In genomic region chr2:164760059-164760833, GRCm38 (mm10) we compare ENCODE assay signal across 21 mouse cellular contexts. TPM values are rescaled to one million over a fixed set of nuclear protein-coding genes. Genes with fewer than 3 reads are reported as not detected.
A peak's percentile ranks its signal among the peaks of the same experiment; 100 is the strongest.
DNase-seq lines count a peak whose midpoint lies in the region; ATAC-seq and TF ChIP-seq lines count a peak whose summit lies in the region.
"Had no signal": no experiment of that assay in that cellular context is flagged by ENCODE, and none has a peak within 500 bp of the region (broad histone marks: within the 10 kb centered on the region; RNA-seq: fewer than 3 reads in every experiment).

No protein-coding gene starts in this region.

- H3K9me3 ChIP-seq in heart, embryonic 16.5 days (replicated peaks; ENCODE audit: control insufficient read depth, low read length): no peaks in the 10 kb centered on the region
- H3K9me3 ChIP-seq: embryonic facial prominence, embryonic 10.5 days; hindbrain, embryonic 15.5 days; lung, embryonic 15.5 days; megakaryocyte, embryonic 14.5 days had no signal

- H3K4me1 ChIP-seq in heart, embryonic 16.5 days (ENCODE audit: control insufficient read depth, insufficient read depth, low read length): peaks cover 11% of the 10 kb centered on the region
- no peaks in the 10 kb centered on the region; the same call in 1 of the 2 replicates for H3K4me1 ChIP-seq in heart, adult 2 months (ENCODE audit: control insufficient read depth, insufficient read depth, low read length)
- H3K4me1 ChIP-seq in bone marrow, adult 2 months (ENCODE audit: control insufficient read depth, insufficient read depth, low read length): peaks cover 6% of the 10 kb centered on the region; the same call in 1 of the 2 replicates
- no peaks in the 10 kb centered on the region for H3K4me1 ChIP-seq in liver, adult 2 months (ENCODE audit: control insufficient read depth, insufficient read depth, low read length)
- H3K4me1 ChIP-seq: embryonic facial prominence, embryonic 10.5 days; hindbrain, embryonic 15.5 days; lung, embryonic 15.5 days had no signal

- 79% methylated on average over 4 of the region's 4 CpGs for WGBS in heart, embryonic 16.5 days
- 64% methylated on average over 4 of the region's 4 CpGs for WGBS in heart, adult 2 months
- 44% methylated on average over 4 of the region's 4 CpGs for WGBS in bone marrow, adult 2 months
- 68% methylated on average over 4 of the region's 4 CpGs for WGBS in liver, adult 2 months

- no peak for TF ChIP-seq CTCF in heart, adult 2 months (IDR thresholded peaks at IDR 0.05)
- TF ChIP-seq CTCF in bone marrow, adult 2 months (IDR thresholded peaks at IDR 0.05; ENCODE audit: control insufficient read depth, insufficient read depth, low read length): no peak
- TF ChIP-seq CTCF in liver, adult 2 months (IDR thresholded peaks at IDR 0.05; ENCODE audit: low read depth, low read length): no peak

- no peak overlapping the region for H3K4me2 ChIP-seq in heart, embryonic 16.5 days (ENCODE audit: low read depth, low read length)
- H3K4me2 ChIP-seq: hindbrain, embryonic 15.5 days; lung, embryonic 15.5 days had no signal

- no peak for TF ChIP-seq POLR2A in heart, adult 2 months (IDR thresholded peaks at IDR 0.05; ENCODE audit: insufficient read depth, low read depth, low read length)
- no peak for TF ChIP-seq POLR2A in bone marrow, adult 2 months (IDR thresholded peaks at IDR 0.05; ENCODE audit: borderline replicate concordance, control insufficient read depth, low read depth, low read length)
- no peak for TF ChIP-seq POLR2A in liver, adult 2 months (IDR thresholded peaks at IDR 0.05; ENCODE audit: extremely low read depth, insufficient read depth, low read length)

- H3K36me3 ChIP-seq in heart, embryonic 16.5 days (ENCODE audit: control insufficient read depth, insufficient read depth): peaks cover 71% of the 10 kb centered on the region
- H3K36me3 ChIP-seq in heart, adult 2 months (ENCODE audit: control insufficient read depth, insufficient read depth, low read length): peaks cover 8% of the 10 kb centered on the region
- peaks cover 37% of the 10 kb centered on the region for H3K36me3 ChIP-seq in liver, adult 2 months (ENCODE audit: control insufficient read depth, insufficient read depth, low read length)

- no peak overlapping the region for H3K4me3 ChIP-seq in heart, embryonic 16.5 days (ENCODE audit: low read length)
- H3K4me3 ChIP-seq in heart, adult 2 months: no peak overlapping the region
- no peak overlapping the region for H3K4me3 ChIP-seq in bone marrow, adult 2 months (replicated peaks; ENCODE audit: control insufficient read depth, low read depth, low read length)
- no peak overlapping the region for H3K4me3 ChIP-seq in liver, adult 2 months (ENCODE audit: insufficient read depth, low read depth, low read length)
- H3K4me3 ChIP-seq: embryonic facial prominence, embryonic 10.5 days; hindbrain, embryonic 15.5 days; lung, embryonic 15.5 days; megakaryocyte, embryonic 14.5 days had no signal

- no peaks in the 10 kb centered on the region for H3K27me3 ChIP-seq in heart, embryonic 16.5 days (ENCODE audit: control insufficient read depth, insufficient read depth, low read length)
- no peaks in the 10 kb centered on the region for H3K27me3 ChIP-seq in heart, adult 2 months (ENCODE audit: control insufficient read depth, insufficient read depth, low read length)
- H3K27me3 ChIP-seq in liver, adult 2 months (ENCODE audit: control insufficient read depth, insufficient read depth, low read length): no peaks in the 10 kb centered on the region
- H3K27me3 ChIP-seq: hindbrain, embryonic 15.5 days; lung, embryonic 15.5 days; megakaryocyte, embryonic 14.5 days had no signal

- 0 out of 2 replicates have a peak, but pooled peaks have one; percentile 33 for ATAC-seq in heart, embryonic 16.5 days (replicated peaks; ENCODE audit: extremely low read depth, insufficient read depth, low FRiP score)
- ATAC-seq in megakaryocyte, adult 5-6 weeks (ENCODE audit: poor library complexity, severe bottlenecking): peak; percentile 75

- intact Hi-C loops in heart, adult 2 months (cut with DNase I): no loop called here

- no peak overlapping the region for H3K27ac ChIP-seq in heart, embryonic 16.5 days (ENCODE audit: low read length)
- no peak overlapping the region for H3K27ac ChIP-seq in heart, adult 2 months
- H3K27ac ChIP-seq in bone marrow, adult 2 months (ENCODE audit: control insufficient read depth, insufficient read depth, low read depth, low read length, poor library complexity): peak overlapping the region; percentile 59; the same call in 1 of the 2 replicates
- no peak overlapping the region for H3K27ac ChIP-seq in liver, adult 2 months (replicated peaks; ENCODE audit: insufficient read depth, low read depth, low read length)
- H3K27ac ChIP-seq: embryonic facial prominence, embryonic 10.5 days; hindbrain, embryonic 15.5 days; lung, embryonic 15.5 days had no signal

- no peak for TF ChIP-seq EP300 in heart, adult 2 months (IDR thresholded peaks at IDR 0.05; ENCODE audit: insufficient read depth, low read depth, low read length)

- DNase-seq in heart, adult 2 months: no peak
- peak; percentile 27 for DNase-seq in liver, adult 2 months (ENCODE audit: extremely low read depth, low read depth, low spot score)
- DNase-seq in adrenal gland, postnatal 14 days: no peak
- no peak for DNase-seq in ovary, adult 18-20 months (ENCODE audit: low spot score)
- DNase-seq in urinary bladder, adult 2 months (ENCODE audit: low spot score): no peak
- DNase-seq: cerebellum, adult 9-10 months; gastrocnemius, postnatal 36 days; heart, postnatal 10 days; kidney, adult 18-20 months; kidney, postnatal 25 days; retina, postnatal 1 day; thymus, adult 18-20 months had no signal

- H3K9ac ChIP-seq in heart, embryonic 16.5 days (ENCODE audit: low read length): no peak overlapping the region
- no peak overlapping the region for H3K9ac ChIP-seq in heart, adult 2 months (ENCODE audit: low read depth, low read length)
- no peak overlapping the region for H3K9ac ChIP-seq in liver, adult 2 months (ENCODE audit: low read depth, low read length)
- H3K9ac ChIP-seq: hindbrain, embryonic 15.5 days; lung, embryonic 15.5 days had no signal

- no peaks in the 10 kb centered on the region for H3K79me2 ChIP-seq in heart, adult 2 months (replicated peaks; ENCODE audit: control insufficient read depth, insufficient read depth, low read length)
- no peaks in the 10 kb centered on the region for H3K79me2 ChIP-seq in liver, adult 2 months (ENCODE audit: control insufficient read depth, insufficient read depth, low read length)

RNA-seq across cellular contexts. Expression of gene Ube2c, which starts 9.5 kb away (rescaled TPM):
- 388 and 390 TPM in 2 replicates for polyA plus RNA-seq in heart, embryonic 16.5 days (2015; fragmentation: Nextera tagmentation; extraction: Ambion mirVana)
- 1 to 10 TPM; 1.5 to 4.2 TPM for total RNA-seq in heart, adult 2 months (2021)
- 3.0 and 7.3 TPM in 2 replicates for polyA plus RNA-seq in heart, adult 2 months (2012; rRNA removed)
- polyA plus RNA-seq in bone marrow, adult 2 months (2011; ENCODE audit: insufficient read depth, insufficient read length, low replicate concordance, missing spikeins): 261 and 459 TPM in 2 replicates
- 0.18 and 1.9 TPM in 2 replicates for total RNA-seq in liver, adult 2 months (2014; rRNA removed)
- 1.2 and 1.5 TPM in 2 replicates for polyA plus RNA-seq in liver, adult 2 months (2012; rRNA removed)
- total RNA-seq in megakaryocyte, adult 5-6 weeks (2015): 330 and 340 TPM in 2 replicates
- total RNA-seq in megakaryocyte, adult 5-6 weeks (2017): 228 and 247 TPM in 2 replicates
- total RNA-seq in adrenal gland, postnatal 14 days (2021): 32.1 and 36.0 TPM in 2 replicates
- 7.3 and 7.9 TPM in 2 replicates for polyA plus RNA-seq in urinary bladder, adult 2 months (2012; rRNA removed)

RNA-seq across cellular contexts. Expression of gene Dnttip1, which starts 14.5 kb away (rescaled TPM):
- polyA plus RNA-seq in heart, embryonic 16.5 days (2015; fragmentation: Nextera tagmentation; extraction: Ambion mirVana): 56.0 and 58.7 TPM in 2 replicates
- 10 to 100 TPM; 21.8 to 21.9 TPM for total RNA-seq in heart, adult 2 months (2021)
- polyA plus RNA-seq in heart, adult 2 months (2012; rRNA removed): 15.0 and 15.9 TPM in 2 replicates
- 35.3 and 47.6 TPM in 2 replicates for polyA plus RNA-seq in bone marrow, adult 2 months (2011; ENCODE audit: insufficient read depth, insufficient read length, low replicate concordance, missing spikeins)
- 11.8 and 12.9 TPM in 2 replicates for total RNA-seq in liver, adult 2 months (2014; rRNA removed)
- polyA plus RNA-seq in liver, adult 2 months (2012; rRNA removed): 11.9 and 17.6 TPM in 2 replicates
- 27.3 and 28.5 TPM in 2 replicates for total RNA-seq in megakaryocyte, adult 5-6 weeks (2015)
- 18.5 and 27.0 TPM in 2 replicates for total RNA-seq in megakaryocyte, adult 5-6 weeks (2017)
- 39.6 and 47.3 TPM in 2 replicates for total RNA-seq in adrenal gland, postnatal 14 days (2021)
- 36.1 and 36.7 TPM in 2 replicates for polyA plus RNA-seq in urinary bladder, adult 2 months (2012; rRNA removed)

RNA-seq across cellular contexts. Expression of gene Wfdc3, which starts 14.5 kb away (rescaled TPM):
- polyA plus RNA-seq in heart, embryonic 16.5 days (2015; fragmentation: Nextera tagmentation; extraction: Ambion mirVana): 0.51 and 0.80 TPM in 2 replicates
- total RNA-seq in heart, adult 2 months (2021): not detected
- 0.31 and 0.50 TPM in 2 replicates for polyA plus RNA-seq in heart, adult 2 months (2012; rRNA removed)
- 2.1 and 2.2 TPM in 2 replicates for polyA plus RNA-seq in bone marrow, adult 2 months (2011; ENCODE audit: insufficient read depth, insufficient read length, low replicate concordance, missing spikeins)
- 0.09 and 0.81 TPM in 2 replicates for total RNA-seq in liver, adult 2 months (2014; rRNA removed)
- 0.07 and 0.21 TPM in 2 replicates for polyA plus RNA-seq in liver, adult 2 months (2012; rRNA removed)
- 1.0 TPM in 1 of 2 replicates, not detected in the other for total RNA-seq in megakaryocyte, adult 5-6 weeks (2015)
- total RNA-seq in megakaryocyte, adult 5-6 weeks (2017): not detected in 2 replicates
- 0.59 TPM in 1 of 2 replicates, not detected in the other for total RNA-seq in adrenal gland, postnatal 14 days (2021)
- polyA plus RNA-seq in urinary bladder, adult 2 months (2012; rRNA removed): 0.81 and 0.96 TPM in 2 replicates
- total RNA-seq: gastrocnemius, postnatal 36 days had no signal

RNA-seq across cellular contexts. Expression of gene Tnnc2, which starts 19.5 kb away (rescaled TPM):
- 6.7 and 28.8 TPM in 2 replicates for polyA plus RNA-seq in heart, embryonic 16.5 days (2015; fragmentation: Nextera tagmentation; extraction: Ambion mirVana)
- total RNA-seq in heart, adult 2 months (2021): under 1 TPM in 1 of 2 experiments, not detected in 1; 0.50 TPM
- not detected in 2 replicates for polyA plus RNA-seq in heart, adult 2 months (2012; rRNA removed)
- 9.6 and 12.2 TPM in 2 replicates for polyA plus RNA-seq in bone marrow, adult 2 months (2011; ENCODE audit: insufficient read depth, insufficient read length, low replicate concordance, missing spikeins)
- 6.1 TPM in 1 of 2 replicates, not detected in the other for total RNA-seq in liver, adult 2 months (2014; rRNA removed)
- polyA plus RNA-seq in liver, adult 2 months (2012; rRNA removed): not detected in 2 replicates
- not detected in 2 replicates for total RNA-seq in megakaryocyte, adult 5-6 weeks (2015)
- not detected in 2 replicates for total RNA-seq in megakaryocyte, adult 5-6 weeks (2017)
- 1.0 TPM in 1 of 2 replicates, not detected in the other for total RNA-seq in adrenal gland, postnatal 14 days (2021)
- polyA plus RNA-seq in urinary bladder, adult 2 months (2012; rRNA removed): 21.9 and 26.7 TPM in 2 replicates
- total RNA-seq: layer of hippocampus, postnatal 10 days had no signal
- polyA plus RNA-seq: embryonic facial prominence, embryonic 10.5 days; small intestine, adult 2 months had no signal

RNA-seq across cellular contexts. Expression of gene Snx21, which starts 25.4 kb away (rescaled TPM):
- polyA plus RNA-seq in heart, embryonic 16.5 days (2015; fragmentation: Nextera tagmentation; extraction: Ambion mirVana): 40.6 and 45.6 TPM in 2 replicates
- 10 to 100 TPM; 21.2 to 30.3 TPM for total RNA-seq in heart, adult 2 months (2021)
- polyA plus RNA-seq in heart, adult 2 months (2012; rRNA removed): 24.7 and 29.0 TPM in 2 replicates
- 2.3 and 5.8 TPM in 2 replicates for polyA plus RNA-seq in bone marrow, adult 2 months (2011; ENCODE audit: insufficient read depth, insufficient read length, low replicate concordance, missing spikeins)
- 10.8 and 12.6 TPM in 2 replicates for total RNA-seq in liver, adult 2 months (2014; rRNA removed)
- polyA plus RNA-seq in liver, adult 2 months (2012; rRNA removed): 14.4 and 14.6 TPM in 2 replicates
- 5.2 and 5.5 TPM in 2 replicates for total RNA-seq in megakaryocyte, adult 5-6 weeks (2015)
- total RNA-seq in megakaryocyte, adult 5-6 weeks (2017): 3.2 and 5.0 TPM in 2 replicates
- 35.7 and 46.2 TPM in 2 replicates for total RNA-seq in adrenal gland, postnatal 14 days (2021)
- 24.4 and 29.0 TPM in 2 replicates for polyA plus RNA-seq in urinary bladder, adult 2 months (2012; rRNA removed)

Comparison
In these comparisons a context has a peak if more than half of its experiments do, and no peak if none do; other contexts are left out.
1. RNA of gene Ube2c, which starts 9.5 kb away (polyA plus RNA-seq): 388 to 390 TPM in heart, embryonic 16.5 days and 261 to 459 TPM in bone marrow, adult 2 months; 7.3 to 7.9 TPM in urinary bladder, adult 2 months, 3.0 to 7.3 TPM in heart, adult 2 months and 1.2 to 1.5 TPM in liver, adult 2 months; every median in the first group is over 10 times any median in the second.